Mouse (Mus musculus): ENCODE data around the gene Slc10a4. TPM values are rescaled to one million over a fixed set of nuclear protein-coding genes. Genes with fewer than 3 reads are reported as not detected.

Gene Slc10a4
- polyA plus RNA-seq, 1 experiment from 2014 or later, result 18.1 TPM

DNA sequence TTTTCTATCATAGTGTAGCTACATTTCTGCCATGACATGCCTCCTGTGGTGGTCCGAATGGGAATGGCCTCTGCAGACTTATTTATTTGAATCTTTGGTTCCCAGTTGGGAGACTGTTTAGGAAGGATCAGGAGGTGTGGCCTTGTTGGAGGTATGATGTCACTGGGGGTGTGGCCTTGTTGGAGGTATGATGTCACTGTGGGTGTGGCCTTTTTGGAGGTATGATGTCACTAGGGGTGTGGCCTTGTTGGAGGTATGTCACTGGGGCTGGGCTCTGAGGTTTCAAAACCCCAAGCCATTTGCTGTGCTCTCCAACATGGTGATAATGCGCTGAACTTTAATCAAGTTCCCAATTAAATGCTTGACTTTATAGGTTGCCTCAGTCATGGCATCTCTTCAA is 37.4 kb downstream of the Slc10a4 start:
- WGBS, result 97% methylated on average over 2 of the region's 2 CpGs
- ATAC-seq (ENCODE audit: low FRiP score), result no peak
- peak; percentile 25 for DNase-seq (ENCODE audit: low spot score)

DNA sequence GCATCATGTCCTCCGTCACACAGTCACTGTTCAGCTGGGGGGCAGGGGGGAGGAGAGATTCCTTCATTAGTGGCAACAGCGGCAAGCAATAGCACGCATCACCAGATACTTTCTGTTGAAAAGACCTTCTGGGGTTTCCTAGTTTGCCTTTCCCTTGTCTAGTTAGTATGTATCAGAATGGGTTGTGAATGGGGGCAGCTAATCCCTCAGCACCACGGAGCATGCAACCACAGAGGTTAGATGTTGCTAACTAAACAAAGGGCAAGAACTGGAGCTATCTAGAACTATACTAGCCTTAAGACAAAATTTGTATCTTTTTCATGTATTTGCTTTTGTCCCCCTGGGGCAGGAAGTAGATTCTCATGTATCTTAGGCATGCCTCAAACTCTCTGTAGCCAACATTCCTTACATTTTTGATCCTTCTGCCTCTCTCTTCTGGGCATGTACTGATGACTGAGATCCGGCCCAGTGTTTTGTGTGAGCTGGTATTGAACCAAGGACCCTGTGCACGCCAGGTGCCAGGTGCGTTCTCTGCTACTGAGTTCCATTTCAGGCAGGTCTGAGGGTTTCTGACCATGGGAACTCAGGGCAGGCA is 41.1 kb downstream of the Slc10a4 start:
- no peak for ATAC-seq (ENCODE audit: low FRiP score)
- Histone ChIP-seq H3K4me2 (replicated peaks; ENCODE audit: low read depth, low read length) (no peak overlapping the region), H3K9me3 (ENCODE audit: control insufficient read depth, low read length) (no peaks in the 10 kb centered on the region)

More for the DNA sequence above, 37.4 kb downstream of the Slc10a4 start:
- Histone ChIP-seq H3K9me3 (ENCODE audit: control insufficient read depth, low read length) (no peaks in the 10 kb centered on the region), H3K4me2 (replicated peaks; ENCODE audit: low read depth, low read length) (no peak overlapping the region), H3K27ac (ENCODE audit: low read depth, low read length) (no peak overlapping the region), H3K9ac (ENCODE audit: low read depth, low read length) (no peak overlapping the region), H3K27me3 (ENCODE audit: control insufficient read depth, insufficient read depth, low read length) (no peaks in the 10 kb centered on the region), H3K36me3 (ENCODE audit: control insufficient read depth, insufficient read depth, low read length) (peaks cover 13% of the 10 kb centered on the region; the same call in 1 of the 2 replicates), H3K4me3 (ENCODE audit: low read depth, low read length) (no peak overlapping the region), H3K4me1 (replicated peaks; ENCODE audit: control insufficient read depth, insufficient read depth, low read length) (no peaks in the 10 kb centered on the region)

DNA sequence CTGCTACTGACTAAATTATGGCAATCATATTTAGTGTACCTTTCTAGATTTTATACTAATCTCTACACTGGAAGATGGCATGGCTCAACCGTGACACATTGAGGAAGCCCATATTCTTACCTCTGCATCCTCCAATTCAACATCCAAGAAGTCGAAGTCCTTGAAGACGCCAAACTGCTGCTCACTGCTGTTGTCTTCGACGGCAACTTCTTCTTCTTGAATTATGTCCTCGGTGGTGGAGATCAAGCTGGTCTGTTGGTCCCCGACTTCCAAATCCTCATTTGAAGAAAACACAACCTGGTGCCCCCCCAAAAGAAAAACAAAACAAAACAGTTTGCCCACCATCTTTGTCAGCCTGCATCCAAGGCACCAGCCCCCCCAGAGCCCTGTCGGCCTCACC is 47.2 kb downstream of the Slc10a4 start:
- Histone ChIP-seq H3K4me2 (replicated peaks; ENCODE audit: low read depth, low read length) (no peak overlapping the region), H3K9me3 (ENCODE audit: control insufficient read depth, low read length) (no peaks in the 10 kb centered on the region), H3K27me3 (ENCODE audit: control insufficient read depth, insufficient read depth, low read length) (no peaks in the 10 kb centered on the region), H3K27ac (ENCODE audit: low read depth, low read length) (no peak overlapping the region), H3K4me3 (ENCODE audit: low read depth, low read length) (no peak overlapping the region), H3K4me1 (replicated peaks; ENCODE audit: control insufficient read depth, insufficient read depth, low read length) (no peaks in the 10 kb centered on the region), H3K9ac (ENCODE audit: low read depth, low read length) (no peak overlapping the region), H3K36me3 (ENCODE audit: control insufficient read depth, insufficient read depth, low read length) (0 out of 2 replicates have a peak, but pooled peaks cover 5% of the 10 kb centered on the region)
- no peak for ATAC-seq (ENCODE audit: low FRiP score)
- no peak for DNase-seq (ENCODE audit: low spot score)
- WGBS, result 95% methylated on average over 8 of the region's 8 CpGs

More for the DNA sequence above, 41.1 kb downstream of the Slc10a4 start:
- no peaks in the 10 kb centered on the region for H3K27me3 ChIP-seq (ENCODE audit: control insufficient read depth, insufficient read depth, low read length)
- no peak overlapping the region for H3K9ac ChIP-seq (ENCODE audit: low read depth, low read length)
- WGBS, result 72% methylated on average over 7 of the region's 7 CpGs
- no peak for DNase-seq (ENCODE audit: low spot score)
- H3K36me3 ChIP-seq (ENCODE audit: control insufficient read depth, insufficient read depth, low read length), result peaks cover 13% of the 10 kb centered on the region; the same call in 1 of the 2 replicates
- no peak overlapping the region for H3K27ac ChIP-seq (ENCODE audit: low read depth, low read length)
- H3K4me3 ChIP-seq (ENCODE audit: low read depth, low read length), result no peak overlapping the region
- H3K4me1 ChIP-seq (replicated peaks; ENCODE audit: control insufficient read depth, insufficient read depth, low read length), result no peaks in the 10 kb centered on the region

DNA sequence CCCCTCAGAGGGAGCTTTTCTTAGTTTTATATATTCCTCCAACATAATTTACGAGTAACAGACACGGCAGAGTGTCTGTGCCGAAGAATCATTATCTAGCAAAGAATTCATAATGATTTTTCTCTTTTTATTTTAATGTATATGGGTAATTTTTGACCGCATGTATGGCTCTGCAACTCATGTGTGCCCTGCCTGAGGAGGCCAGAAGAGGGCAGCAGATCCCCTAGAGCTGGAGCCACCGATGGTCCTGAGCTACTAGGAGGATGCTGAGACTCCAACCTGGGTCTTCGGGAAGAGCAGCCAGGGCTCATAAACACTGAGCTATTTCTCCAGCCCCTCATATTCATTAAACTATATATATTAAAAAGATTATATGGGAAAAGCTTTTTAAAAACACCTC is 49.8 kb downstream of the Slc10a4 start:
- 91% methylated on average over 6 of the region's 6 CpGs for WGBS
- H3K36me3 ChIP-seq (ENCODE audit: control insufficient read depth, insufficient read depth, low read length), result 0 out of 2 replicates have a peak, but pooled peaks cover 2% of the 10 kb centered on the region
- DNase-seq (ENCODE audit: low spot score), result no peak

DNA sequence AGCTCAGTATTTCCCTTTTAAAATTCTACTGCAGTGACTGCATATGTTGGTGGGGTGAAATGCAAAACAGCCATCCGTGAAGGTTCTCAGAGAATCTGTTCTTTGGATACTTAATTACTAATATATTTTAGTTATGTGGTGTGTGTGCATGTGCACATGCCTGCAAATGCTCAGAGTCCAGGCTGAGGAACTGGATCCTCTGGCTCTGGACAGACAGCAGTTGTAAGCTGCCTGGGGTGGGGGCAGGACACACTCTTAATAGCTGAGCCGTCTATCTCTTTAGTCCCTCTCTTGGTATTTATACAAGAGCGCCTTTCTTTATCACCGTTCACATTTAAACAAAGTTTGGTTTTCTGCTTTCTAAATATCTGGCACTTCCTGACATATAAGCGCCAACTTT is 50.3 kb downstream of the Slc10a4 start:
- Histone ChIP-seq H3K4me2 (replicated peaks; ENCODE audit: low read depth, low read length) (no peak overlapping the region), H3K4me1 (replicated peaks; ENCODE audit: control insufficient read depth, insufficient read depth, low read length) (no peaks in the 10 kb centered on the region), H3K27me3 (ENCODE audit: control insufficient read depth, insufficient read depth, low read length) (no peaks in the 10 kb centered on the region), H3K27ac (ENCODE audit: low read depth, low read length) (no peak overlapping the region), H3K36me3 (ENCODE audit: control insufficient read depth, insufficient read depth, low read length) (0 out of 2 replicates have a peak, but pooled peaks cover 2% of the 10 kb centered on the region), H3K4me3 (ENCODE audit: low read depth, low read length) (no peak overlapping the region), H3K9ac (ENCODE audit: low read depth, low read length) (no peak overlapping the region), H3K9me3 (ENCODE audit: control insufficient read depth, low read length) (no peaks in the 10 kb centered on the region)
- DNase-seq (ENCODE audit: low spot score) (no peak), ATAC-seq (ENCODE audit: low FRiP score) (no peak)
- WGBS, result 92% methylated on average over 5 of the region's 5 CpGs

More for the DNA sequence above, 49.8 kb downstream of the Slc10a4 start:
- no peak overlapping the region for H3K4me2 ChIP-seq (replicated peaks; ENCODE audit: low read depth, low read length)
- no peaks in the 10 kb centered on the region for H3K9me3 ChIP-seq (ENCODE audit: control insufficient read depth, low read length)
- no peak overlapping the region for H3K27ac ChIP-seq (ENCODE audit: low read depth, low read length)
- H3K4me1 ChIP-seq (replicated peaks; ENCODE audit: control insufficient read depth, insufficient read depth, low read length), result no peaks in the 10 kb centered on the region
- no peaks in the 10 kb centered on the region for H3K27me3 ChIP-seq (ENCODE audit: control insufficient read depth, insufficient read depth, low read length)
- no peak for ATAC-seq (ENCODE audit: low FRiP score)
- no peak overlapping the region for H3K4me3 ChIP-seq (ENCODE audit: low read depth, low read length)
- no peak overlapping the region for H3K9ac ChIP-seq (ENCODE audit: low read depth, low read length)

DNA sequence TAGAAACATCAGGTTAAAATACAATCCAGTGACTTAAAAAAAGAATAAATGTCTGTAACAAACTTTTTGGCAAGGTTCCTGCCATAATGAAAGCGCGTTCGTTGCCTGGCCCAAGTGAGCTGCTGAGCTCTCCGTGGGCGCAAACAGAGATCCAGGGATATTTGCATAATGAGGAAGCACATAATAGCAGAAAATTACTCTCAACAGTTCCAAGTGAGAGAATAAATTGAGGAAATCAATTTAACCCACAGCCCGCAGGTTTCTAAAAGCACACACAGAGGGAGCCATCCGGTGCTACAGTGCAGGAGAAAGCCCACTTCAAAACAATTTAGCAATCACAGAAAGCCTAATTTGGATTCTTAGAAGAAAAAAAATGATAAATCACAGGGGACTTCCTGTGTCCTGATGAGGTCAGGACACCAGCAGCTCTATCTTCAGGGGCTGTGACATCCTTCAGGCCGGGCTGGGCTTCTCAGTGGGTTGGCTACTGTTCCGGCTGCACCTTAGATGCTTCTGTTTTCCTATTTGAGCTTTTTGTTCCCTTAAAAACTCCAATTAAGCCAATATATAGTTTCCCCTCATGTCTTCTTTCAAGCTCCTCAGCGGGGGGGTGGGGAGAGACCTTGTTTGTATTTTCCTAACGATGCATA is 54.9 kb downstream of the Slc10a4 start:
- Histone ChIP-seq H3K27ac (ENCODE audit: low read depth, low read length) (no peak overlapping the region), H3K36me3 (ENCODE audit: control insufficient read depth, insufficient read depth, low read length) (no peaks in the 10 kb centered on the region)
- 74% methylated on average over 11 of the region's 11 CpGs for WGBS

More for the DNA sequence above, 54.9 kb downstream of the Slc10a4 start:
- no peak overlapping the region for H3K9ac ChIP-seq (ENCODE audit: low read depth, low read length)
- ATAC-seq (ENCODE audit: low FRiP score) (no peak), DNase-seq (ENCODE audit: low spot score) (no peak)
- H3K27me3 ChIP-seq (ENCODE audit: control insufficient read depth, insufficient read depth, low read length), result no peaks in the 10 kb centered on the region
- no peaks in the 10 kb centered on the region for H3K4me1 ChIP-seq (replicated peaks; ENCODE audit: control insufficient read depth, insufficient read depth, low read length)
- H3K9me3 ChIP-seq (ENCODE audit: control insufficient read depth, low read length), result no peaks in the 10 kb centered on the region
- H3K4me2 ChIP-seq (replicated peaks; ENCODE audit: low read depth, low read length), result no peak overlapping the region
- no peak overlapping the region for H3K4me3 ChIP-seq (ENCODE audit: low read depth, low read length)

Other genes with a start within 250 kb of the Slc10a4 start
- gene Tec, start 138.4 kb upstream of the Slc10a4 start, polyA plus RNA-seq (2014; fragmentation: Nextera tagmentation; extraction: Ambion mirVana), result 5.3 and 5.4 TPM in 2 replicates
- 26.4 and 26.7 TPM in 2 replicates for gene Slain2, start 92.6 kb upstream of the Slc10a4 start, polyA plus RNA-seq (2014; fragmentation: Nextera tagmentation; extraction: Ambion mirVana)
- gene Gm10135, start 32.2 kb upstream of the Slc10a4 start, polyA plus RNA-seq (2014; fragmentation: Nextera tagmentation; extraction: Ambion mirVana), result not detected in 2 replicates
- gene Fryl, start 249.7 kb downstream of the Slc10a4 start, polyA plus RNA-seq (2014; fragmentation: Nextera tagmentation; extraction: Ambion mirVana), result 40.2 and 53.2 TPM in 2 replicates

Data from hindbrain, embryonic 11.5 days (tissue).